In the genomic region with DNA sequence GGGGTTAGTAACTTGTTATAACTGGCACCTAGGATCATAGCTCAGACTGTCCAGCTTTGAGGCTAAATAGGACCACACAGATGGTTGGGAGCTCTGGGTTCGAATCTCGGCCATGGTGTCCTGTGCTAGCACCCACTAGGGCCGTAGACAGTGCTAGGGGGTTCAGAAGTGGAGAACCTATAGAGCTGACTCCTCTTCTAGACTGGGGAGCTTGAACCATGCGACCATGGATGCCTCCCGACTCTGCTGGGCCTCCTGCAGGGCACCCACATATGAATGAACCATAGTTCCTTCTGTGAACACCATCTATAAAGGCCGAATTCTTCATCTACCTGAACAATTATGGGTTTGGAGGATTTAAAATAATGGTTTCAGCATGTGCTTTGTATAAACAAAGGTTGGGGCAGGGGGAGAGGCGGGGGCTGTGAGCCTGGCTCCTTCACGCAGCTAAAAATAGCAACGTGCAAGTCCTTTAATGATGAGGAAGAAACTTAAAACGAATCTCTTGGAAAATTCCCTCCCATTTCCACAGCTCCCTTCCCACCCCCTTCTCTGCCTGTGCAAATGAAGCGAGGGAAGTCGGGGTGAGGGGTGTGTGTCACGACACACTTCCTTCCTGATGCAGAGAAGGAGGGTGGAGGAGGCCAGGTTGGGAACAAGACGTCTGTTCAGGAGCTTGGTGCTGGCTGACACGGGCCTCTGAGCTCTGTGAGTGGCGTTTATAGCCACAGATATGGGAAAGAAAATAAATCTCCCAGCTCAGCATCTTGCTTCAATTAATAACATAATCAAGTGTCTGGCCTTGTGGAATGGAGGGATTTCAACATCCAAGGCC, we compare ENCODE assay signal across 11 mouse cellular contexts.
DNase-seq lines count a peak whose midpoint lies in the region; ATAC-seq lines count a peak whose summit lies in the region.
"Had no signal": no experiment of that assay in that cellular context is flagged by ENCODE, and none has a peak within 500 bp of the region (broad histone marks: within the 10 kb centered on the region; RNA-seq: fewer than 3 reads in every experiment).

No protein-coding gene starts in this region.

- peak; percentile 91 for DNase-seq in heart, adult 11 months
- no peak for DNase-seq in heart, adult 8-10 months (ENCODE audit: low spot score)
- peak; percentile 56 for DNase-seq in right cerebral cortex, adult 18-20 months
- DNase-seq in right cerebral cortex, postnatal 25 days = no peak
- DNase-seq in kidney, postnatal 10 days = peak; percentile 46
- no peak for DNase-seq in layer of hippocampus, adult 9-11 months
- DNase-seq in ovary, postnatal 10 days (ENCODE audit: low spot score) = no peak
- DNase-seq: cerebellum, adult 9-10 months; gastrocnemius, postnatal 25 days had no signal

- no peak for ATAC-seq in megakaryocyte, adult 5-6 weeks (ENCODE audit: poor library complexity, severe bottlenecking)
- ATAC-seq: midbrain, embryonic 16.5 days had no signal

Comparison
In these comparisons a context has a peak if more than half of its experiments do, and no peak if none do; other contexts are left out.
1. DNase-seq: peak in heart, adult 11 months (single experiment), right cerebral cortex, adult 18-20 months (single experiment) and kidney, postnatal 10 days (single experiment); none in heart, adult 8-10 months (single experiment), right cerebral cortex, postnatal 25 days (single experiment), layer of hippocampus, adult 9-11 months (single experiment) and ovary, postnatal 10 days (single experiment).